Mouse (Mus musculus) kidney, adult 2 months (tissue): ENCODE data around the gene Ablim1.

ENCODE experiments used
- CTCF ChIP-seq: fragments of 200-500 bp; conservative IDR thresholded peaks from 2 replicates; pipeline ENCODE4 v1.5.1; 2011; ENCODE audit warnings: low read depth, mild to moderate bottlenecking, control low read depth, low read length, moderate library complexity, mixed read lengths; ENCODE audit not compliant: insufficient read depth, insufficient read length
- POLR2A ChIP-seq: fragments of 200-500 bp; IDR thresholded peaks from one replicate; pipeline ENCODE4 v1.6.1; 2011; ENCODE audit warnings: low read depth, low read length, control low read depth

GRCm38 (mm10) chr19:57215527-57215926 is 99.2 kb downstream of the Ablim1 start:
- TF ChIP-seq POLR2A = no peak
- no peak for TF ChIP-seq CTCF
